Mouse (Mus musculus) hematopoietic stem cell, adult 5-6 weeks (primary cell): ENCODE measurements around the gene Ilkap. TPM values are rescaled to one million over a fixed set of nuclear protein-coding genes. Genes with fewer than 3 reads are reported as not detected.
A peak's percentile ranks its signal among the peaks of the same experiment; 100 is the strongest.

ENCODE experiments used
- ATAC-seq, 2 experiments: fragments of 125-278 bp in 1 of 2; replicated peaks in 1 of 2; 2 replicates each; pipeline ENCODE4 v1.8.0; 2016 to 2017; ENCODE audit warnings: inconsistent platforms in 2 of 2, mild to moderate bottlenecking in 2 of 2, moderate number of reproducible peaks in 2 of 2, low read depth in 1 of 2, moderate TSS enrichment in 1 of 2; ENCODE audit not compliant: low FRiP score in 2 of 2, poor library complexity in 2 of 2, severe bottlenecking in 2 of 2, insufficient read depth in 1 of 2, low TSS enrichment in 1 of 2
- total RNA-seq: library from RNA; stranded (forward); fragments of 172-1452, 232-1000 nt; gene quantifications from 2 replicates; pipeline ENCODE4 v1.2.3, GENCODE M21; 2017

Ilkap gene
- total RNA-seq, result 127 and 144 TPM in 2 replicates

DNA sequence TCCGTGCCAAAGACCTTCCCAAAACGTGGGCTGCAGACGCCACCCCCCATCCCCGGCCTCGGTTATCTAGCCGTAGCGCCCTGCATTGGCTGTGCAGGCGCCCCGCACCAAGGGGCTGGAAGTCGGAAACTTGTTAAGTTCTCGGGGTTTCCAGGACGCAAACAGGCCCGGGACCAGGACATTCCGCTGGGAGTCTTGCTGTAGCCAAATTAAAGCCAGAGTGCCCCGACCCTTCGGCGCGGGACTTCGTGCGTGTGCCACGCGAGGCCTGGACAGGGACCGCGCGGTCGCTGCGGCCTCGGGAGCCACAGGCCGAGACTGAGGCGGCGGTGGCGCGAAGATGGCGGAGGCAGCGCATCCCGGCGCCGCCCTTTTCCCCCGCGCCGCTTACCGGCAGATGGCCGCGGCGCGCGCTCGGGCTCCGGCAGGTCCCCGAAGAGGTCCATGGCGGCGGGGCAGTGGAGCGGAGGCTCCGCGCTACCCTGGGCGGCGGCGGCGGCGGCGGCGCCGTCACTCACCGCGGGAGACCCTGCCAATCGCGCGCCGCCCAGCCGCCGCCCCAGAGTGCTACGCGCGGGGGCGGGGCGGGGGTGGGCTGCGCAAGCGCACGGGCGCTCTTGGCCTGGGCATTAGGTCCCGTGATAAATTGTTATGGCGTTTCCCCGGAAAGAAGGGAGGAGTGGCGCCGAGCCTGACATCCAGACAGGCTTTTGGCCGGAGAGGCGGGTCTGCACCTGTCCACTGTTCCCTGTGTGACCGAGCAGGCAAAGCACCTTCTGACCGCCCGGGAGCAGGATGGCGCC, at the start of gene Ilkap:
Gene Ilkap (minus strand): TSS at position 556 of the 803 bp plus-strand sequence.
- peak; percentile 62 to 88 for ATAC-seq

DNA sequence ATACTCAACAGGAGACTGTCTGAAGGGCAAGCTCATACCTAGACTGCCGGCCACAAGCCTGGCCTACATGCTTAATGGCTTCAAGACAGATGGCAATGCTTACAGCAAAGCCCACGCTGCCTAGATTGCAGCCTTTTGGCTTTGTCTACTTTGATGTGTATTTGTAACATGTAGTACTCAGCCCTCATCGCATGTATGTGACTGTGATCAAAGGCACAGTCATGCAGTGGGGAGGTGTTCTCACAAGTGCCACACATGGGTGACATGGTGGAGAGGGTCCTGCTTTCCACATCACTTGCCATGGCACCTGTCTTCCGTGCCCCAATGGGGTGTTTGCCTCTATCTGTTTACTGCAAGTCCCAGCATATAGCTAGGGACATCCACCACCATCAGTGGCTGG, 47.9 kb upstream of the Ilkap start:
- no peak for ATAC-seq

DNA sequence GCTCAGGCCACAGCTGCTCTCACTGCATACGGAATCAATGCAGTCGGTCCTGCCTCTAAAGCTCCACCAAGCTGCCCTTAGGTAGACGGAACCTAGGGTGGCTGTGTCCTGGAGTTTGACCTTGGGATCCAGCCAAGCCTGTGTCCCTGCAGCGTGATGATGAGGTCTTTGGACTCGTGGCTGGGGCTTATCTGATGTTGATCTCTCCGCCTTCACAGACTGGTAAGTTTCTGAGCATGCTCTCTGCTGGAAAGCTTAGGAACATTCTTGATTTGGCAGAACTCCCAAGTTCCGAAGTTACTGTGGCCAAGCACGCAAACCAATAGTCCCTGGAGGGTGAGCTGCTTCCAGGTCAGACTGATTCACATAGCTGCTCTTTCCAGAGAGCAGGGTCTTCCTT, 47.4 kb upstream of the Ilkap start:
- no peak for ATAC-seq

DNA sequence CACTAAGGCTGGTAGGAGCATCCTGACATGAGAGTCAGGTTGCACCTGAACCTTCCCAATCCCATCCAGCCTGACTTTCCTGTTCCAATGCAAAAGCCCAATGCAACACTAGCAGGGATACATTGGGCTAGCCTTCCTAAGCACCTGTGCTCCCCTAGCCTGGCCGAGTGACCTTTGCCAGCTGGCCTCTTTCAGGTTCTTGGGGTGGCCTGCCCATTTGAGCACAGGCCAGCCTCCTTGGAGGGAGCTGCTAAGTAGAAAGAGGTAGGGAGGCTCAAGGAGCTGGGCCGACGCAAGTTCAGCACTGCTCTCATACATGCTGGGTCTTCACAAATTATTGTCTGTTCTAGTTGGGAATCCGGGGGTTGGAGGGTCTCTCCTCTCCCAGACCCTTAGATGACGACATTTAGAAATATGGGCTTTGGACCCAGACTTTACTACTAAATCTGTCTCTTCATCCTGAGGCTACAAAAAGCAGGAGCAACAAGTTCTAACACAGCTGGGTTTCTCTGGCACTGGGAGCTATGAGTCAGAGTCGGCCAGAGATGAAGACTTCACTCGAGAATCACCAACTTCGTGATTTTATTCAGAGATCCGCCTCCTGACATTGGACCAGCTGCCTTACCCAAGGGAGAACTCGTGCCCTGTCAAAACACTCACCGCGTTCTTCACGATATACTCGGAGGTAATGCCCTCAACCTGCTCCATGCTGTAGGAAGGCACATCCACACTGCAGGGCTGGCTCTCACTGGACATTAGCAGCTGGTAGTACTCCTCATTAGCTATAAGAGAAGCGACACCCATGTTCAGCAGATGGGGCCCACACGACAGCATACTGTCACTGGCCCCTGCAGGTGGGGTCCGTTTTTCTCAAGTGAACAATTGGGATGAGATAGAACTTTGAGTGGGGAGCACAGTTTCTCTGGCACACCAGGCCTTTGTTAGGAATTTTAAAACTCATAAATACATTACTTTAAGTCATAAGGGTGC, 46.5 kb upstream of the Ilkap start:
- no peak for ATAC-seq

DNA sequence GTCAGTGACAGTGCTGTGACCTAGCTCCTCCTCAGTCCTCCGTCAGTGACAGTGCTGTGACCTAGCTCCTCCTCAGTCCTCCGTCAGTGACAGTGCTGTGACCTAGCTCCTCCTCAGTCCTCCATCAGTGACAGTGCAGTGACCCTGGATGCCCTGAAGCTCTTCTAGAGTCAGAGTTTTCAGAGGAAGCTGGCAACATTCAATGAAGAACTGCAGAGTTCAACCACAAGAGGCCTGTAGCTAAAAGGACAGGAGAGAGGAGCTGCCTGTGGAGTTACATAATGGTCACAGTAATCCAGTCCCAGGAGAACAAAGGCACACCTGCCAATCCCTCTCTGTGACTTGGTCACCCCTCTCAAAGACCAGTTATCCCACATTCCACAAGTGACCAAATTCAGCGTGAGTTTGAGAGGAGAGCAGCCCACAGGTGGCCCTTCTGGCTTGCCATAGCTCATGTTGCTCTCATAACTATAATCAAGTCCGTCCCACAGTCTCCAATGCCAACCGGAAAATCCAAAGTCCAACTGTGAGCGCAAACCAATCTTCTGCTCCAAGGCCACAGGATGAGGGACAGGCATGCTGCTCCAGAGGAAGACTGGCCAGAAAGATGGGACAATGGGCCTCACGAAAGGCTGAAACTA, 43.9 kb upstream of the Ilkap start:
- no peak for ATAC-seq

DNA sequence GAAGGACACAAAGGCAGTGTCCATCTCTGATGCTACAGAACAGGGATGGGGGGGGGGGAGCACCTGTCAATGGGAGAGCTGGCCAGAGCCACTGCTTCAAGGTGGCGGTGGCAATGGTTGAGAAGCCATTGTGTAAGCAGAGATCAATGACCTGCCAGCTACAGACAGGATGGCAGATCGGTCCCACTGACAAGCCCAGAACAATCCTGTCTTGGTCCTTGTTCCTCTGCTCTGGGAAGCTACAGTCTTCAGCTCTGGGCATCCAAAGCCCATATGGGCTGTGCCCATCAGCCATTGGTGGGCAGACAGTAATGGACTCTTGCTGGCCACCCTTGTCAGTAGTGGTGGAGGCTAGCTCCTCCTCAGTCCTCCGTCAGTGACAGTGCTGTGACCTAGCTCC, 43.2 kb upstream of the Ilkap start:
- no peak for ATAC-seq

DNA sequence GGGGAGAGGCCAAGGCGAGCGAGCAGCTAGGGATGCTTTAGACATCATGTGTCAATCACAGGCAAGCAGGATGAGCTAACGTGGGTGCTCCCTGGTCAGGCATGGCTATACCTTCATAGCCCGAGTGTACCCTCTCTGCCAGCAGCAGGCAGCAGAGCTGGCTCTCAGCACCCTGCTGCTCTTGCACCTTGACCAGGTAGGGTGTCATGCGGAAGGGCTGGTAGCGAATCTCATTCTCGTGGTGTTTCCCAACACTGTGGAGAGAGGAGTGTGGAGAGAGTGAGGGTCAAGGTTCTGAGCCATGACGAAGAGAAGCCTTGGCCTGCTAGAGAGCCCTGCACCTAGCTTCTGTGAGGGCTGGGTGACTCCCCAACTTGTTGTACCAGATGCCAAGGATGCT, 41.2 kb upstream of the Ilkap start:
- ATAC-seq, result no peak

DNA sequence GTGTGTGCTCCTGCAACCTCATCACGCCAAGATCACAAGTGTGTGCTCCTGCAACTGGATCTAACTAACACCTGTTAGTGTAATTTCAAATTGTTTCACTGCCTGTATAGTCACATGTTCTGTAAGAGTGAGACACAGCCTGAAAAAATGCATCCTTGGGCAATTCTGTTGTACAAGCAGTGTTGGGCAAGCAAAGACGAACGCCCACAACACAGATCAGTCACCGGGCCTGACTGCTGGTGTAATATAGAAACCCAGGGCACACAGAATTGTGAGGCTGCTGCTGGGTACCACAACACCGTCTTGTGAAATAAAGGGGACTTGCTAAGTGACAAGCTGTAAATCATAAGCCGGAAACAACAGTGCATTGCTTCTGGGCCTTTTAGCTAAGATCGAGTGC, 39.0 kb upstream of the Ilkap start:
- ATAC-seq, result peak; percentile 28 to 49; a peak in 2 of 4 replicates

DNA sequence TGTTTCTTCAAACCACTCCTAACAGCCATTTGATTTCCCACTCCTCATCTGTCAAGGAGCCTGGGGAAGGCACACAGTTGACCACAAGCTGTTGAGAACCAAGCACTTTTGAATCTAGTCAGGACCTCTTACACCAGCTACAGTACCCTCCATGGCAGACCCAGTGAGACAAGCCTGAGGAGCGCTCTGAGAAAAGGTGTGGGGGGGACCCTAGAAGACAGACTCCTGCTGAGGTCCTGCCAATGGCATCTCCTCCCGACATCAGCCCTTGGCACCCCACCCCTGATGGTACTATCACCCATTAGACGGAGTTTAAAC, 38.4 kb upstream of the Ilkap start:
- no peak for ATAC-seq

DNA sequence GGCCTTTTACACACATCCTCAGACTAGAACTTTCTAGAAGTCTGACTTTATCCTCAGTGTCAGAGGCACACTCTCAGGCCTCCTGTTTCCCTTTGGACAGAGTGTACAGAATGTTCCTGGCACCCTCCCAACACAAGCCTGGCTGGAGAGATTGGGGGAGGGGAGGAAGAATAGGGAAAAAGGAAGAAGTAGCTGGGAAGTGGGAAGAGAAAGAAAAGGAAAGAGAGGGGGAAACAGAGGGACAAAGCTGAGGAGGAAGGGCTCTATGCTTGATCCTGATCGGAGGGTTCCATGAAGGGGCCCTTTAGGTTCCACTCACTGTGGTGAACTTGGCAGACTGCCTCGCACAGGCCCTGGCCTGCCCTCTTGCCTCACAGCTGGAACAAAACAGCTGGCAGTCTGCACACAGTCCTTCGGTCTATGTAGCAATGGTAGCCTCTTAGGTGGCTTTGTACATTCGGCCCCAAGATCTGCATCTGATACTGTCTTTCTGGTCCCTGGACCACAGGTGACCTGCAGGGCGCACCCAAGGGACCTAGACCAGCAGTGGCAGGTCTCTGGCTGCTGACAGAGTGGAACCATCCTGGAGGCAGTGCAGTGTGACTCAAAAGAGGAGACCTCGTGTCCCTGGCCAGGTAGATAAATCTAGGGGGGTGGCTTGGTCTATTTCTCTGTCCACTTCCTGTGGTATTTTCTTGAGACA, 37.9 kb upstream of the Ilkap start:
- ATAC-seq, result peak; percentile 54 to 65

DNA sequence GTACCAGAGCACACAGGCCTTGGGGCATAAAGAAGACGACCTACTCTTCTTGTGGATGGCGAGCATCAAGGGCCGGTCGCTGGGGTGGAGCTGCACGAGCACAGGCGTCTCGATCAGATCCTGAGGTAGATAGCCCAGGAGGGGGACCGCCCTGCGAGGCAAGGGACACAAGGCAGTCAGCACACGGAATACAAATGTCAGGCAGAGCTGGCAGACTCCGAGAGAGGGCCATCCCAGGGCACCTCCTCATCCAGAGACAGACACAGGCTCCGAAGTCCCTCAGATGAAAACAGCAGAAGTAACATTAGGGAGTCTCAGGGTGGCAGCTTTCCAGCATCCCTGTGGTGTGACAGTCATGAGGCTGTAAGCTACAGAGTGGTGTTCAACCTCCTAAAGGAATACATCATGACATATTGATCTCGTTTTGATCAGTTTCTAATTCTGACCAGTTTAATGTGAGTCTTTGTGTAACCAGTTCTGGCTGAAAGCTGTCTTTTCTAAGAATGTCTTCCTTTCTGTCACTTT, 37.1 kb upstream of the Ilkap start:
- ATAC-seq, result no peak

DNA sequence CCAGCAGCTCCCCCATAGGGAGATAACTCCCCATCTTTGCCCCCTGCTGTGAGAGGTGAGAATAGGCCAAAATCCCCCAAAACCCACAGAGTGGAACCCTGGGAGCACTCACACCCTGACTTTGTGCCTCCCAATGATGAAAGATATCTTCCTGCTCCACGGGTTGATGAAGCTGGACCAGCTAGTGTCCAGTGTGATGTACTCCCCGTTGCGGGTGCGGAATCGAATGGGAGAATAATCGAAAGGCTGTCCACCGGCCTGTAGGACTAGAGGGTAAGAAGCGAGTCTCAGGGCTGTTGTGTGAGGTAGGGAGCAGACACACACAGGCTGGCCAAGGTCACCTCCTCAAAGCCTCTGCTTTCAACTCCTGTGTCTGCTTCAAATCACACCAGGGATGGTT, 36.3 kb upstream of the Ilkap start:
- no peak for ATAC-seq

DNA sequence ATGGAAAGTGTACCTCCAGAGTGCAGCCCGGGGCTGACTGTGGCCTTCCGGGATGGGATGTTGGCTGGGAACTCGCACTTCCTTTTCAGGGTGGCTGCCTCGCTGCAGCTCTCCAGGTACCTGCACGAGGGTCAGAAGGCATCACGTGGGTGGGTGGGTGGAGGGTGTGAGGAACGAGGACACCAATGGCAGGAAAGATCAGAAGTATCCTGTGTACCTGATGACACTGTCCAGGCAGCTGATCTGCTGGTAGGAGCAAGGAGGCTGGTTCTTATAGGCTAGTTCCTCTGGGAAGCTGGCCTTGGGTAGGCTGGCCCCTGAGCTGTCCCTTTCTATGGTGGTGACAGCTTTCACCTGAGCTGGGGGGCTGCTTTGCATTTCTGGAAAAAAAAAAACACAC, 32.1 kb upstream of the Ilkap start:
- no peak for ATAC-seq

DNA sequence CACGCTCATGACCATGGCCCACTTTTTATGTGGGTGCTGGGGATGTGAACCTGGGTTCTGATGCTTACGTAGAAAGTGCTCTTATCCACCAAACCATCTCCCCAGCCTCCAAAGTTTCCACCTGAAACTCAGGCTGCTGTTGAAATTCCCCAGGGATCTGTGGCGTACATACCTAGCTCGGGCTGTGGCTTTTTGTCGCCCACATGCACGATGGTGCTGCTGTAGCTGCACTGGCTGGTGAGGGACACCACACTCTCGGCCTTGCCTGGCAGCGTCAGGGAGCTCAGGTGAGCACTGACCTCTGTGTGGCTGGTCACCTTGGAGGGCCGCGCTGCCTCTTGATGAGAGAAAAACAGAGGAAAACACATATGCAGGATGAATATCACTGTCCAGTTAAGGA, 30.6 kb upstream of the Ilkap start:
- no peak for ATAC-seq

DNA sequence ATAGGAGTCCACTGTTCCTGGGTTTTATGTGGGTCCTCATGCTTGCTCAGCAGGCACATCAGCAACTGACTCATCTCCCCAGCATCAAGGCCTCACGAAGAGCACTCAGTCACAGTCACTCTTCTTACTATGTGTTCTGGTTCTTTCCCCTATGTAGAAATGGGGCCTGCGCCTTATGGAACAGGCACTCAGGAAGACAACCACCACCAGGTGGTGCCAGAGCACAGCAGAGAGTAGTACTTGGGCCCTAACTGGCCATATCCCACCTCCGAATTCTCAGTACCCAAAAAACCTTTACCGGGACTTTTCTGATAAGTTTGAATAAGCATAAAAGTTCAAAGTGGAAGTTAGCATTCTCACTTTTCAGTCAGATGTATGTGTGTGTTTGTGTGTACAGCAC, 30.0 kb upstream of the Ilkap start:
- ATAC-seq, result peak; percentile 75 to 76; a peak in 2 of 4 replicates

DNA sequence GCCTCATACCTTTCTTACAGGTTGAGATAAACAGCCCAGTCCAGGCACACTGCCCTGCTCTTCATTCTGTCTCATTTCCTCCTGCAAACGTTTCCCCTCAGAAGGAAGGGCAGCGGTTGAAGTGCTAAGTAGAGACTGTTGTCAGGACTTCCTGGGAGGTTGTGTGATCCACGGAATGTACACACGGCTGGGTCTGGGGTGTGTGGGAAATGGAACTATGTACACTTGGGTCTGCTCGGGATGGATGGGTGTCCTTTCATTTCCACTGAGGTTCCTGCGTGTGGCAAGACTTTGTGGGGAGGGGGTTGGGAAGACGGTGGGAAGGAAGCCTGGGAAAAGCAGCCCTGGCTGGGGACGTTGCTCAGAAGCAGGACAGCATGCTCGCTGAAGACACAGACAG, 27.8 kb upstream of the Ilkap start:
- no peak for ATAC-seq

DNA sequence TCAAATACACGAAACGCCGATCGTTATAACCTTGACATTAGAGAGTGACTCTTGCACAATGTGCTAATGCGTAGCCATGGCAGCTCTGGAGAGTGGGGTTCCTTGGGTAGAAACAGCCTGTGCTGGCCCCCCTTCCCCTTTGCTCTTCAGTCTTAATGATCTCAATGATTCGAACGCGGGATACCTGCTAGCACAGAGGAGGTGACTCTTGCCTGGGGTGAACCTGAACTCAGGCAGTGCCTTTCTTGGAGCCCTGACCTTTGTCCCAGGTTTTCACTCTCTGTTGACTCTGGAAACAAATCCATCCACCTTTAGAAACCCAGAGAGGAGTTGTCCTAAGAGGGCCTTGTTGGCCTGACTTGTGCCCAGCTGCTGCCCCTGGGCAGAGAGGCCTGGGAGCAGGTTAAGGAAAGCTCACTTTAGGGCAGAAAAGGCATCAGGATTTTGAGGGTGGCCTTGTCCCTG, 22.0 kb upstream of the Ilkap start:
- no peak for ATAC-seq
